Mouse (Mus musculus) hindbrain, embryonic 10.5 days (tissue): Measurements from ENCODE around the gene Nuak1. TPM values are rescaled to one million over a fixed set of nuclear protein-coding genes. Genes with fewer than 3 reads are reported as not detected.

Experiments
- DNase-seq: peaks from one replicate; pipeline ENCODE4 v3.0.0-alpha.2; 2017; ENCODE audit warnings: low spot score
- H3K27ac ChIP-seq: fragments of 300-500 bp; sonication (generic); 2 replicates; pipeline ENCODE4 v1.5.1; 2016; ENCODE audit warnings: mild to moderate bottlenecking, moderate library complexity
- H3K27me3 ChIP-seq: fragments of 300-500 bp; sonication (generic); 2 replicates; pipeline ENCODE4 v1.6.1; 2016; ENCODE audit warnings: mild to moderate bottlenecking; ENCODE audit not compliant: poor library complexity, insufficient read depth, severe bottlenecking
- H3K36me3 ChIP-seq: fragments of 300-500 bp; sonication (generic); 2 replicates; pipeline ENCODE4 v1.6.1; 2016; ENCODE audit warnings: mild to moderate bottlenecking, moderate library complexity
- H3K4me1 ChIP-seq: fragments of 300-500 bp; sonication (generic); replicated peaks from 2 replicates; pipeline ENCODE4 v1.6.1; 2016; ENCODE audit warnings: mild to moderate bottlenecking
- H3K4me3 ChIP-seq: fragments of 300-500 bp; sonication (generic); 2 replicates; pipeline ENCODE4 v1.5.1; 2016; ENCODE audit warnings: mild to moderate bottlenecking, moderate library complexity
- H3K9me3 ChIP-seq: fragments of 300-500 bp; sonication (generic); 2 replicates; pipeline ENCODE4 v1.6.1; 2016; ENCODE audit warnings: mild to moderate bottlenecking, moderate library complexity
- WGBS: fragments of 180-500 bp; shearing (Covaris S2); methylation state at CpG from one replicate; pipeline ENCODE4 v1.1.7; 2016; 5-methylcytosine and 5-hydroxymethylcytosine counted together
- polyA plus RNA-seq: library from polyadenylated mRNA; unstranded; fragments of >200 nt; fragmentation: Nextera tagmentation; extraction: Ambion mirVana; gene quantifications from 2 replicates; pipeline ENCODE4 v1.2.1, GENCODE M21; 2016

The Nuak1 gene
- polyA plus RNA-seq, 1 experiment from 2014 or later: 3.7 TPM

DNA sequence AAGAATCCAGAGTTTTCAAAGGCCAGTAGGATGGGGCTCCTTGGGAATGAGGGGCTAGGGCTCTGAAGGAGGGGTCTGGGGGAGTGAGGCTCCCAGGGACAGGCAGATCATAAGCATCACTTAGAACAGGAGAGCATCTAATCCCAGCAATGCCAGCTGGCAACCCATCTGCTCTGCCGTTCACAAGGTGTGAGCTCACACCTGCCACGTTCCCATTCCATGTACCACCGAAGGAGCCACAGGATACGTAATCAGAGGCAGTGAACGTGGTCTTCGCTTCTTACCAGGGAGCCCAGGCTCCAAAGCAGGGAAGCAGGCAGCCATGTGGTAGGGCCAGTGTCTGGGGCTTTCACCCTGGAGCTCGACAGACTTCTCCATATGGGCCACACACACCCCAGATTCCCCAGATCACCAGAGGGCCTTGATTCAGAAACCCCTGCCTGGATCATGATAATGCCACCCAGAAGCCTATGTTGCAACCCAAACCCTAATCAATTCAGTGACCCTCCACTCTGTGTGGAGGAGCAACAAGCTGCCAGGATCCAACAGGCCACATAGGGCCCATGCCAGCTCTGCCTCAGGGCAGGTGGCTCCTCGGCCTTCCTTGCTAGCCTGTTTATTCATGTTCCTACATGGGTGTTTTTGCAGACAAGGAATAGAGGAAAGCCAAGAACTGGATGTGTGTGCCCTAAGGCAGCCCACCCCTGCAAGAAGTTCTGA is 25.3 kb downstream of the Nuak1 start:
- 92% methylated on average over 8 of the region's 8 CpGs for WGBS
- Histone ChIP-seq H3K4me3 (no peak overlapping the region), H3K36me3 (peaks cover 59% of the 10 kb centered on the region), H3K27ac (no peak overlapping the region), H3K4me1 (peaks cover 45% of the 10 kb centered on the region), H3K9me3 (no peaks in the 10 kb centered on the region), H3K27me3 (no peaks in the 10 kb centered on the region)
- no peak for DNase-seq

DNA sequence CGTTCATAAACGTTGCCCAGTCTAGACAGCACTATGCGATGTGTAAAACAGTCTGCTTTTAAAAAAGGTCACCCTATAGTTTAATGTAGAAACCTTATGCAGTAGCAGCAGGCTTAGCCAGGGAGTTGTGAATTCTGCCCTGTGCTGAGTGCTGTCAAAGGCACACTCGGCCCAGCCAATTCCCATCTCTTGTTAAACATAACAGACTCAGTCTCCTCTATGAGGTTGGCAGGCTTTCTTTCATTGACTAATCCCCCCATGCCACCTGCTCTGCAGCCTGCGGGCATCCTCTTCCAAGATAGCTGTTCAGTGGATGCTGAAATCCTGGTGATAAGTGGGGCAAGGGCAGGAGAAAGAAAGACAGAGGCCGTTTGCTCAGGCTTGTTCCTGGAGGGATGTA is 27.1 kb downstream of the Nuak1 start:
- no peak overlapping the region for H3K27ac ChIP-seq
- no peaks in the 10 kb centered on the region for H3K9me3 ChIP-seq
- H3K4me3 ChIP-seq: no peak overlapping the region
- H3K36me3 ChIP-seq: peaks cover 68% of the 10 kb centered on the region
- no peaks in the 10 kb centered on the region for H3K27me3 ChIP-seq
- WGBS: 87% methylated on average over 6 of the region's 6 CpGs
- DNase-seq: no peak
- H3K4me1 ChIP-seq: peaks cover 32% of the 10 kb centered on the region

DNA sequence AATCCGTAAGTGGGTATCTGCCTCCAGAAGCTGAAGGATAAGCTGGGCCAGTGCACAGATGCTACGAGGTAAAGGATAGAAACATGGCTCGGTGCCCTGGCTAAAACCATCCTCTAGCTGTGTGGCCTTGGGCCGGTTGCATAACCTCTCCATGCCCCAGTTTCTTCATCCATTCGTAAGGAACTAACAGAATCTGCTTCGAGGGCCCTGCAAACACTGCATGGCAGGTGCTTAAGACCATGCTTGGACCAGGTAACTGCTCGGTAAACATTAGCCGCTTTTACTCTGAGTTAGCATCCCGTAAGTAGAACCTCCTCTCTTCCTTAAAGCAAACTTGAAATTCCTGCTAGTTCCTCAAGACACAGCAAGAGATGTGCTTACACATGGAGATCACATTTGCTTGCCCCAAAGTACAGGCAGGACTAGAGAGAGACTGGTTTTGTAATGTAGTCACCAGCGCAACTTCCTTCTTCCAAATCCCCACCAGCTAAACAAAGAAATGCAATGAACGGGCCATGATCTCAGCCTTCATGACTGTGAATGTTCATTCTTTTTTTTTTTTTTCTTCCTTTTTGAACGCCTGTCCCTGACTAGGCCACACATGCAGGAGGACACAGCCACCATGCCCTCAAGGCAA is 28.0 kb downstream of the Nuak1 start:
- Histone ChIP-seq H3K4me1 (peaks cover 28% of the 10 kb centered on the region), H3K36me3 (peaks cover 69% of the 10 kb centered on the region), H3K27me3 (no peaks in the 10 kb centered on the region)

DNA sequence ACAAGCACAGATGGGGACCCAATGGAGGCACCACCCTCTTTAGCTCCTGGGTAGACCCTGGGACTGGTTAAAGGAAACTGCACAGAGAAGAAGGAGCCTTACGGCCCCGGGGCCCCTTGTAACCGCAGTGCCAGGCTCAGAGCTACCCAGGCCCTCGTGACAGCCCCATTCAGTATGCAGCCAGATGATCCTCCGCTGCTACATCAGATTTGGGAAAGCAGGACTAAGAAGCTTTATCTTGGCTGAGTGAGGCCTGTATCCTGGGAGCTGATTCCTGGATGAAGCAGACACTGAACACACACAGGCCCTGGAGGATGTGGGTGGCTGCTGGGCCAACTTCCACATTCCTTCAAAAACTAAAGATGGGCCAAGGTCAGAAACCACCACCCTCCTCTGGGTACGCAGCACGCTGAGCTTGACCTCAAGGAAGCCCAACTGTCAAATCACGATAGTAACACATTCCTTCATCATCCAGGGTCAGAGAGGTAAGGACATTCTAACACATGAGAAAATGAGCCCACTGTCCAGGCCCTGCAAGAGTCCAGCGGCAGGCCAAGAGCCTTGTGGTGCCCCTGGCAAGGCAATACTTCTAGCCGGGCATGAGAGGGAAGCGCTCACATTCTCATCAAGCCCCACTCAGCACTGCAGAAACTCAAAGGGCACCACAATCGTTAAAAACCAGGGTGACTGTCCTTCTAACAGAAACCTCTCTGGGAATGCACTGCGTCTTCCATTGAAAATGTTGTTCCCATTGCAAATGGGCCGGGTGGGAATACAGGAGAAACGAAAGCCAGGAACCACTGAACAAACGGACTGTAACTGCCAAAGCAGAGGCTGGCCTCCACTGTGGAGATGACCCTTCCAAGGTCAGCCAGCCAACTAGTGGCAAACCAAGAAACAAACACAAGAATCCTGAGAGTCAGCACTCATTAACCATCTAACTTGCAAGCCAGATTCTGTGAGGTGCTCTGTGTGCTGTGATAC is 29.0 kb downstream of the Nuak1 start:
- Histone ChIP-seq H3K27ac (peak overlapping the region; percentile 30; the same call in 1 of the 2 replicates), H3K9me3 (no peaks in the 10 kb centered on the region), H3K27me3 (no peaks in the 10 kb centered on the region), H3K4me3 (no peak overlapping the region), H3K4me1 (peaks cover 31% of the 10 kb centered on the region), H3K36me3 (peaks cover 69% of the 10 kb centered on the region)
- WGBS: 80% methylated on average over 16 of the region's 16 CpGs
- DNase-seq: no peak

More for the DNA sequence above, 28.0 kb downstream of the Nuak1 start:
- DNase-seq: no peak
- H3K9me3 ChIP-seq: no peaks in the 10 kb centered on the region
- no peak overlapping the region for H3K27ac ChIP-seq
- WGBS: 87% methylated on average over 12 of the region's 12 CpGs
- H3K4me3 ChIP-seq: no peak overlapping the region

DNA sequence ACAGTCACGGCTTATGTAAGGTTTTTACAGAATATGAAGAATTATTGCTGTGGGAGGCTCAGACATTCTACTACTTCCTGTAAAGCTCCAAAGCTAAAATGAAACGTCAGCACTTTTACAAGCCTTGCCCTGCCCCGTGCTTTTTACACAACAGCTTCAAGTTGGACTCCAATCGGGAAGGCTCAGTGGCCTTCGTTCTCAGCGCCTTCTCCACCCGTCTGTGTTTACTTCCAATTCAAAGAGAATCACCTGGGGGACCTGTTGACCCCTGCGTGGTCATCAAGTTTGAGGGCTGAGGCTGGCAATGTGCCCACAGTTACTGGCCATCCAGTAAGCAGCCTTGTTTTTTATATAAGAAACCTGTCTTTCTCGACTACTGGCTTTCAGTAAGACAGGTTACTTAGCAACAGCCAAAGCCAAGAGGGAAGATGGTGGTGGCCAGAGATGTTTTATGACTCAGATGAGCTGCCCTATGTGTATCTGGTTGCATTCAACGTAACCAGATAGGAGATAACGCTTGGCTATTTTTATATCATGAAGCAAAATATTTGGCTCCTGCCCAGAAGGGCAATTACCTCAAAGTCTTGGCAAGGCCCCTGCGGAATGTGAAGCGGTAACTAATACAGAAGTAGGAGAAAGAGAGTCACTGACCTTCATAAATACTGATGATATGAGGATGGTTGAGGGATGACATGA is 31.3 kb downstream of the Nuak1 start:
- Histone ChIP-seq H3K4me1 (peaks cover 47% of the 10 kb centered on the region), H3K27ac (no peak overlapping the region), H3K36me3 (peaks cover 65% of the 10 kb centered on the region), H3K27me3 (no peaks in the 10 kb centered on the region), H3K4me3 (no peak overlapping the region), H3K9me3 (no peaks in the 10 kb centered on the region)
- DNase-seq: no peak
- WGBS: 92% methylated on average over 13 of the region's 13 CpGs

DNA sequence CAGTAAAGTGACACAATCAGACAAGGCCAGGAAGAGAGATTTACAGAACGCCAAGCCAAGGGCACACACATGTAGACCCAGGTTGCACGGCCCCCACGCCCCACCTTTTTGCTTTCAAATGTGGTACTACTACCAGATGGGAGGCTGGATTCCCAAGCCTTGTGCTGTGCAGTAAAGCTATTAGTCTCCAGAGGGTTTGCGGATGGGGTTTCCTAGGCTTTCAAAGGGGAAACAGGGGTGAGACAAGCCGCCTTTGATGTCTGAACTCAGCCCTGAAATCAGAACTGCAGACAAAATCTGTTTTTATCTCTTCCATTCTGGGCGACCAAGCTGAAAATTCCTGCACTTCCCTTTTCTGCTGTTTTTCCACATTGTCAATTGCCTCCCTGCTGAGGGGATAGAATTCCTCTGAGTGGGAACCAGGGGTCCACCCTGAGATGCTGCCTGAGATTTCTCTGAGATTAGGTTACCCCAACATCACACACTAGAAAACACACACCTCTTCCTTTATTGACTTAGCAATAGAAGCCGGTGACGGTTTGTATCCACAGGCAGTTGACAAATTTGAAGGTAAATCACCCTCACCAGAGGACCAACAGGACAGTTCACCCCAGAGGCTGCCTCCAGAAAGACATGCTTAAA is 35.1 kb downstream of the Nuak1 start:
- no peaks in the 10 kb centered on the region for H3K9me3 ChIP-seq
- H3K27ac ChIP-seq: 0 out of 2 replicates have a peak overlapping the region, but pooled peaks have one; percentile 12
- 52% methylated on average over 8 of the region's 8 CpGs for WGBS
- H3K4me1 ChIP-seq: peaks cover 42% of the 10 kb centered on the region
- H3K4me3 ChIP-seq: no peak overlapping the region
- no peaks in the 10 kb centered on the region for H3K27me3 ChIP-seq
- peaks cover 68% of the 10 kb centered on the region for H3K36me3 ChIP-seq
- DNase-seq: peak; percentile 21

DNA sequence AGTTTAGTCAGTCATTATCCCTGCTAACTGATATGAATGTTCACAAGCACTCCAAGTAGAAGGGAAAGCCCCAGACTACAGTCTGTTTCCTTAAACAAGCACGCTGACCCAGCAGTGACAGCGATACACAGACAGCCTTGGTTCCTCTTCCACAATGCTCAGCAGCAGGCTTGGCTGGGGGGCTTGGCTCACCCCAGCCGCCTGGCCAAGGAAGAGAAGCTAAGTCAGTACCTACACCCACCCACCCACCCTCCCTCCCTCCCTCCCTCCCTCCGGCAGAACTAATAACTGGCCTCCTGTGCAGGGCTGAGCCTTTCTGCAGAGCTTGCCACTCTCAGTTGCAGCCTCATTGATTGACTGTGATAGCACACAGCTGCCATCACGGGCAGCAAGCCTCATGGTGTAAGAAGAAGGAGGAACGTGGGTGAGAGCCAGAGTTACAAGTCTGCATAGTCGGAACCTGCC is 38.5 kb downstream of the Nuak1 start:
- peak overlapping the region; percentile 66; the same call in 1 of the 2 replicates for H3K27ac ChIP-seq
- H3K9me3 ChIP-seq: no peaks in the 10 kb centered on the region
- no peak overlapping the region for H3K4me3 ChIP-seq
- peaks cover 47% of the 10 kb centered on the region for H3K4me1 ChIP-seq
- H3K27me3 ChIP-seq: no peaks in the 10 kb centered on the region
- peaks cover 56% of the 10 kb centered on the region for H3K36me3 ChIP-seq
- no peak for DNase-seq
- WGBS: 70% methylated on average over 7 of the region's 7 CpGs

DNA sequence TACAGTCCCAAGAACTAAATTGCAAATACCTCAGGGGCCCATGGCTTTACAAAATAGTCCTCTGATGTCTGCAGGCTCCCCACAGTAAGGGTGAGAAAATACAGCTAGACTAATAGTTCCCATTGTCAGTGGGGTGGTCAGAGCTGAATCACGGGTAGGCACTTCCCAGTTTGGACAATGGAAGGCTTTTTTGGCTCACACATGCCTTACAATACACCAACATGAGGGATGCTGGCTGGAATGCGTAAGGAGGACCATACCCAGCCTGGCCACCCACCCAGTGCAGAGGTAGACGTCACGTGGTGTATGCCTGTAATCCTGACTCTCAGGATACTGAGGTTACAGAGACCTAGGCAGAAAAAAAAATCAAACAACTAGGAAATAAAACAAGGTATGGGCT is 39.2 kb downstream of the Nuak1 start:
- Histone ChIP-seq H3K36me3 (peaks cover 48% of the 10 kb centered on the region), H3K4me1 (peaks cover 42% of the 10 kb centered on the region), H3K27me3 (no peaks in the 10 kb centered on the region), H3K9me3 (no peaks in the 10 kb centered on the region), H3K27ac (peak overlapping the region; percentile 16; the same call in 1 of the 2 replicates), H3K4me3 (no peak overlapping the region)
- DNase-seq: no peak
- 39% methylated on average over 4 of the region's 4 CpGs for WGBS

DNA sequence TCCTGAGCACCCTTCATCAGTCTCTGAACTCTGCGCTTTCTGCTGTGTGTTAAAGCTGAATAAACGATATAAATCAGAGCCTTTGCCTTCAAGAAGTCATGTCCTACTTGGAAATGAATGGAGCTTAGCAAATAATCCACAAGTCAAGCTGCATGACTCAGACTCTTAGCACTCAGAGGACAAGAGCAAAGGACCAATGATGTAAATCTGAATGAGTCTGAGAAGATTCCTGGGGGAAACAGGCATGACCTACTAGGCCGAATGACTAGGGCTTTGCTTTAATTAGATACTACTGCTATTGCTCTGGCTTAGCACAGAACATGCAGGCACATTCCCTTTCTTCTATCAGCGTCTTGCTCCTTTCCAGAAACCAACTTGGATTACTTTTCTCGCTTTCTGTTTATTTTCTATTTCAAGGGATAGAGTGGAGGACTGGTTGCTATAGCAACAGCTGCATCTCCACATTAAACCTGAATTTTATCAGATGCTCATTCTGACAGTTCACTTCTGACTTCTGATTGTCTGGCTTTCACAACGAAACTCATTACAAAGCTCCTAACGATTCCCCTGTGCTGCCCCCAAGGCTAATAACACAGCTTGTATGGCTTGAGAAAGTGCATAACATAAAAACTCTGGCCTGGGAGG is 40.2 kb downstream of the Nuak1 start:
- H3K36me3 ChIP-seq: peaks cover 38% of the 10 kb centered on the region
- peaks cover 42% of the 10 kb centered on the region for H3K4me1 ChIP-seq
- no peak for DNase-seq
- H3K27ac ChIP-seq: no peak overlapping the region
- no peaks in the 10 kb centered on the region for H3K27me3 ChIP-seq
- no peaks in the 10 kb centered on the region for H3K9me3 ChIP-seq
- H3K4me3 ChIP-seq: no peak overlapping the region
- 85% methylated on average over 7 of the region's 7 CpGs for WGBS

DNA sequence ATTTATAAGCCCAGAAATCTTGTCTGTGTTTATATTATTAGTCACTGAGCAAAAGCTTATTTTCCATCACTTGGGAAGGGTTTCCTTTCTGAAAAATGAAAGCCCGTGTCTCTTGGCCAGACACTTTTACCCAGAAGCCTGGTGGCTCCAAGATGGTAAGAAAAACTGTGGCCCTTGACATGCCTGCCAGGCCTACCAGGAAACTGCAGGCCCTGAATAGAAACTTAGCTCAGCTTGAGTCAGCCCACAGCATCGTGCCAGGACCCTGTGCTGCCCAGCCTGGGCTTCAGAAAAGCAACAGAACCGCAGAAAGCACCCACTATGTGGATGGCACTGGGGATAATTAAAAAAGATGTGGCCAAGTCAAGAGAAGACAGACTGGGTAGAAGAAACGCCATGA is 43.1 kb downstream of the Nuak1 start:
- DNase-seq: no peak
- Histone ChIP-seq H3K27ac (no peak overlapping the region), H3K27me3 (no peaks in the 10 kb centered on the region), H3K4me1 (peaks cover 62% of the 10 kb centered on the region), H3K36me3 (peaks cover 40% of the 10 kb centered on the region), H3K9me3 (no peaks in the 10 kb centered on the region), H3K4me3 (no peak overlapping the region)
- 91% methylated on average over 4 of the region's 4 CpGs for WGBS

DNA sequence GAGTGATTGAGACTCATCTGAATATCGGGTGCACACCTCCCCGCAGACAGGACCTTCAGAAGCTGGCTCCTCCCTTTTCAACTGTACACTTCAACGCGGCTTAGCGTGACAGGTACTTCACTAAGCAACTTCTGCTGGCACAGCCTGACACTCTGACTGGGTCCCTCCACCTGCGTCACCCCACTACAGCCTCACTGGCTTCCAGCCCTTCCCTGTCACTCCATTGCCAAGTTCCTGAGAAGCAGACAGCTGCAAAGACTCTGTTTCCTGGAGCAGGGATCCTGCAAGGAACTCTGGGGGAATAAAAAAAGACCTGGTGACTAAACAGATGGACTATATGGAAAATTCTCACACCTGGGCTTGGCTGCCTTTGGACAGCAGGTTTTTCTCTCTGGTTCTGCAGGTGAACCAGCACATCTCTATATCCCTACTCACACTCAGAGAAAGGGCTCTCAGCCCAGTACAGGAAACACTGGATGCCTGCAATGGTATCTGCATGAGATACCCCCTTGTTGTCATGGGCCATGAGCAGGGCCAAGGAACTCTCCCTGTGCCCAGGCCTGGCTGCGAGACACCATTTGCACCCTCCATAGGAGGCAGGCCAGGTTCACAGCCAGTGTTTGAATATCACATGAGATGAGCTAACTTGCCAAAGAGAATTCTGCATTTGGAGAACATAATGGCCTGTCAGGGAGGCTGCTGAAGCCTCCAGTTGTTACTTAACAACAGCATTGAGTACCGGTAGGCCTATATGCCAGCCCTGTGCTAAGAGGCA is 44.3 kb downstream of the Nuak1 start:
- Histone ChIP-seq H3K9me3 (no peaks in the 10 kb centered on the region), H3K27me3 (no peaks in the 10 kb centered on the region), H3K4me3 (no peak overlapping the region), H3K4me1 (peaks cover 61% of the 10 kb centered on the region), H3K36me3 (peaks cover 52% of the 10 kb centered on the region), H3K27ac (peak overlapping the region; percentile 18; the same call in 1 of the 2 replicates)
- DNase-seq: no peak
- 88% methylated on average over 8 of the region's 8 CpGs for WGBS
